Mouse (Mus musculus) limb, embryonic 10.5 days (tissue): ENCODE measurements around the gene Fnip2. TPM values are rescaled to one million over a fixed set of nuclear protein-coding genes. Genes with fewer than 3 reads are reported as not detected.

Experiments
- DNase-seq: peaks from one replicate; pipeline ENCODE4 v3.0.0-alpha.2; 2017; ENCODE audit warnings: low spot score
- H3K27ac ChIP-seq: fragments of 300-500 bp; sonication (generic); 2 replicates; pipeline ENCODE4 v1.5.1; 2016; ENCODE audit warnings: mild to moderate bottlenecking
- H3K27me3 ChIP-seq: fragments of 300-500 bp; sonication (generic); 2 replicates; pipeline ENCODE4 v1.6.1; 2016; ENCODE audit warnings: low read depth, mild to moderate bottlenecking; ENCODE audit not compliant: poor library complexity, severe bottlenecking
- H3K36me3 ChIP-seq: fragments of 300-500 bp; sonication (generic); 2 replicates; pipeline ENCODE4 v1.6.1; 2016; ENCODE audit warnings: mild to moderate bottlenecking, moderate library complexity
- H3K4me1 ChIP-seq: fragments of 300-500 bp; sonication (generic); 2 replicates; pipeline ENCODE4 v1.6.1; 2016
- H3K4me3 ChIP-seq: fragments of 300-500 bp; sonication (generic); 2 replicates; pipeline ENCODE4 v1.5.1; 2016; ENCODE audit warnings: mild to moderate bottlenecking, moderate library complexity
- H3K9me3 ChIP-seq: fragments of 300-500 bp; sonication (generic); replicated peaks from 2 replicates; pipeline ENCODE4 v1.6.1; 2016; ENCODE audit warnings: mild to moderate bottlenecking
- WGBS: fragments of 180-500 bp; shearing (Covaris S2); methylation state at CpG from one replicate; pipeline ENCODE4 v1.1.7; 2016; 5-methylcytosine and 5-hydroxymethylcytosine counted together
- polyA plus RNA-seq: library from polyadenylated mRNA; unstranded; fragments of >200 nt; fragmentation: Nextera tagmentation; extraction: Ambion mirVana; gene quantifications from 2 replicates; pipeline ENCODE4 v1.2.1, GENCODE M21; 2016

Gene Fnip2
- polyA plus RNA-seq, 1 experiment from 2014 or later: 5.2 TPM

DNA sequence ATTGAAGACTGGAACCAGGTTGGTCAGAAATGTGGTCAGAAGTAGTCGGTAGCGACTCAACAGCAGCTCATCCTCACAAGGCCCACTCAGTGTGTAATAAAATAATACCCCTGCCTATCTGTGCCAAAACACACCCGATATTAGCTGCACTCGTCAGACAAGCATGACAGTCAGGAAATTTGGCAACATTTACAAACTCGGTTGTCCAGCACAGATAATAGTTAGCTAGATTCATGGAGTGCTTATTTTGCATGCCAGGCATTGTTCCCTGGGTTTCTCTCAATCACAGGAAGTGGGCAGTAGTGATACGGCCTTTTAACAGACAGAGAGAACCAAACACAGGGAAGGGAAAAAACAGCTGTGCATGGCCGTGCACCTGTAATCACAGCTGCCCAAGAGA lies 30.6 kb downstream of the Fnip2 start:
- Histone ChIP-seq H3K9me3 (no peaks in the 10 kb centered on the region), H3K4me1 (peaks cover 4% of the 10 kb centered on the region), H3K4me3 (no peak overlapping the region), H3K27me3 (no peaks in the 10 kb centered on the region), H3K36me3 (no peaks in the 10 kb centered on the region), H3K27ac (no peak overlapping the region)
- WGBS: 91% methylated on average over 7 of the region's 7 CpGs
- DNase-seq: no peak

DNA sequence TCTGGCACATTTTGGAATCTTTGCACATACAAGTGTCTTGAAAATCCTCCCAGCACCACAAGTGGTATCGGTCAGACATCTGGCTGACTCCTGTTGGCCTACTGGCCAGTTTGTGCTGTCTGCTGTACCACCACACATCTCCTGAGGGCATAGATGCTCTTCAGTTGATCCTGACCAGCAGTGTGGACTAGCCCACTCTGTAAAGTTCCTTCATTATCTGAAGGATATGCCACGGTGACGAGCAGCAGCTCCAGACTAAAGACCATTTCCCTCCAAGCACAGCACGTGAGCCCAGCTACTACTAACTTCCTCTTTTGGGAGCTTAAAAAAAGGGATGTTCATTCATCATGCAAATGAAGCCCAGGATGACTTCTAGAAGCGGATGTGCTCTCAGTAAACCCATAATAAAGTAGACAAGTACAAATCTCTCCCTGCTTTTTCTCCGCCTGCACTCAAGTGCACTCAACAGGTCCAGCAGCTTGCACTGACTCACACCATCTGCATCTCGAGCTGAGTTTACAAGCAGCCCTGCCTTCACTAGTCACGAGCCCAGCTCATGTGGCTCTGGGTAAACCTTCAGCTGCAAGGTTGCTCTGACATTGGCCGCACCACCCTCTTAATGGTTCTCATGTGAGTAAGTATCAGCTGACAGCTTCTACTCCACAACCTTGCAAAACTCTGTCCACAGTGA lies 35.9 kb downstream of the Fnip2 start:
- DNase-seq: no peak
- Histone ChIP-seq H3K4me3 (no peak overlapping the region), H3K9me3 (no peaks in the 10 kb centered on the region), H3K36me3 (no peaks in the 10 kb centered on the region), H3K27ac (no peak overlapping the region), H3K4me1 (peaks cover 18% of the 10 kb centered on the region), H3K27me3 (no peaks in the 10 kb centered on the region)
- whole genome bisulfite sequencing: 71% methylated on average over 9 of the region's 9 CpGs

DNA sequence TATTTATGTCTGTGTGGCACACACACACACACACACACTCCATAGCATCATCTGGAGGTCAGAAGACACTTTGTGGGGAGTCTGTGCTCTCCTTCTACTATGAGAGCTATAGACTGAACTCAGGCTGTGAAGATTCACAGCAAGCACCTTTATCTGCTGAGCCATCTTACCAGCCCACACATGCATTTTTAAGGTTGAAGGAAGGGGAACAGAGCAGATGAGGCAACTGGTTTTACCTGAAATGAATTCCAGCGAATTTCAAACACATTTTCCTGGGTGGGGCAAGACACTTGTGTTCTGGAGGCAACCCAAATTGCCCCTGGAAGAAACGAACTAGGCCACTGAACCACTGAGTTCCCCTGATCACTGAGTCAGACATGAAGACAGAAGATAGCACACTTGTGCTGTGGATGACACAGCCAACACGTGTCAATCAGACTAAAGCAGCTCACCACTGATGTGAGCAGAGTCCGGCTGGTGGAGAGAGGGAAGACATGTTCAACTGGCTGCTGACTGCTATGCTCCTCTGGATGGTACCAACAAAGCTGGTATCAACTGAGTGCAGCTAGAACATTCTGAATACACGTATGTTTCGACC lies 38.0 kb downstream of the Fnip2 start:
- Histone ChIP-seq H3K9me3 (no peaks in the 10 kb centered on the region), H3K36me3 (no peaks in the 10 kb centered on the region), H3K4me3 (no peak overlapping the region), H3K27ac (no peak overlapping the region), H3K27me3 (no peaks in the 10 kb centered on the region), H3K4me1 (peaks cover 24% of the 10 kb centered on the region)
- 83% methylated on average over 6 of the region's 6 CpGs for WGBS
- no peak for DNase-seq

DNA sequence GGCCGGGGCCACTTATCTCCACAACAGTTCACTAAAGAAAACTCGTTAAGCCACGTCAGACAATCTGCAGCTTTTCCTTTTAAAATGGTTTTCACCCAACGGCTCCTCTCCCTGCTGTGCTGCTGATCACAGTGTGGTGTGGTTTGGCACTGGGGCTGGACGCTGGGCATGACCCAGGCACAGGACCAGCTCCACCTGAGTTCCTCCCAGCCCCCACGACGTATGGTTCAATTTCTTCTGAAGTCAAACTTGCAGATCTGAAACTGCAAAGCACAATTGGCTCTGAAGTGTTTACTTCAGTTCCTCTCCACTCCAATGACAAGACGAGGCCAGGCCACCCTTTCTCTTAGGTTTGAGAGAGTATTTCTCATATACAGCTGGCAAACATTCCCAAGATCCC lies 39.1 kb downstream of the Fnip2 start:
- Histone ChIP-seq H3K27me3 (no peaks in the 10 kb centered on the region), H3K36me3 (no peaks in the 10 kb centered on the region)
- WGBS: 69% methylated on average over 8 of the region's 8 CpGs

DNA sequence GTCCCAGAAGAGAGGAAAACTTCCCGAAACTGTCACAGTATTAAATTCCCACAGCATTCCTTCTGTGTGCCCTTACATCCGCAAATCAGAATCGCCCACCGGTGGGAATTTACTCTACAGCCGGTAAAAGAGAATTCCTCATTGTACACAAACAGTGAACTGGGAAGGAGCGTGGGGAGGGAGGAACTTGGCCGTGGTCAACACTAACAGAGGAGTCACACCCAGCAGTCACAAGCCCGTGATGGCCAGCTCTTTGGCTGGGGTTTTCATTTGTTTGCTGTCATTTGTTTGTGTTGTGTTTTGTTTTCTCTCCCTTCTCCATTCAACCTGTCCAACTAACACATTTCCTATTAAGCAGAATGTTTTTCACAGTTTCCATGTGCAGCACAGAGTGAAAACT lies 39.7 kb downstream of the Fnip2 start:
- Histone ChIP-seq H3K36me3 (no peaks in the 10 kb centered on the region), H3K4me3 (no peak overlapping the region), H3K27ac (no peak overlapping the region), H3K9me3 (no peaks in the 10 kb centered on the region), H3K4me1 (peaks cover 24% of the 10 kb centered on the region), H3K27me3 (no peaks in the 10 kb centered on the region)
- WGBS: 89% methylated on average over 8 of the region's 8 CpGs
- DNase-seq: no peak

More for the DNA sequence above, 39.1 kb downstream of the Fnip2 start:
- no peaks in the 10 kb centered on the region for H3K9me3 ChIP-seq
- no peak for DNase-seq
- H3K4me1 ChIP-seq: peaks cover 24% of the 10 kb centered on the region
- no peak overlapping the region for H3K4me3 ChIP-seq
- H3K27ac ChIP-seq: no peak overlapping the region

DNA sequence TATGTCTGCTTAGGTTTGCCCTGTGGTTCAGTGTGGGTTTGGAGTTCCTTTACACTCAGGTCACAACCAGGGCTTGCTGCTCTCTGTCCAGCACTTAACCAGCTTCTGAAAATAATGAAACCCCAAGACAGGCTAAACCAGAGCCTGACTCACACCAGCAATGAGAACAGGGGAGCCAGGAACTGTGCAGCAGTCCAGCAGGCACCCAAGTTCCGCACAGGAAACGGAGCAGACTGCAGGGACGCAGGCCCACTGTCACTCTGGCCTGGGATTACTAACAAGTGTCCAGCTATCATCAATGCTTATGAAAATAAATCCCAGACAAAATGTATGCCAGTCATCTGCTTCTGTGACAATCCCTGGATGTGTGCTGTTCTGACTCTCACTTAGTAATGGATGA lies 40.1 kb downstream of the Fnip2 start:
- H3K36me3 ChIP-seq: no peaks in the 10 kb centered on the region
- no peak for DNase-seq
- H3K4me1 ChIP-seq: peaks cover 24% of the 10 kb centered on the region
- no peak overlapping the region for H3K27ac ChIP-seq
- no peak overlapping the region for H3K4me3 ChIP-seq
- H3K27me3 ChIP-seq: no peaks in the 10 kb centered on the region
- H3K9me3 ChIP-seq: no peaks in the 10 kb centered on the region
- 92% methylated on average over 3 of the region's 3 CpGs for WGBS

DNA sequence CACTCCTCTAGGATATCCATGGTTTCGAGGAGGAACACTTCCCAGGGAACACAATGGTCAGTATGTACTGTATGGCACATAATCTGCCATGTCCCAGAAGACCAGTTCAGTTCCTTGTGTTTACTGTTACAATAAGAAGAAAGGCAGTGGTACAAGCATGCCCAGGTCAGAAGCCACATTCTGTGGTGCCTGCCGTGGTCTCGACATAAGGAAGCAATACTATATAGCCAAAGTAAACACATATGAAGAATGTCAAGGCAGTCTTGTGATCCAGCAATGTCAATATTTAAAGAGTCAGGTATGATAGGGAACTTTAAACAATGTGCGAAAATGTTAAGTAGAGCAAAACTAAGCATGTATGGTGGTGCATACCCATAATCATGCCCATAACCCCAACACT lies 44.2 kb downstream of the Fnip2 start:
- no peak for DNase-seq
- H3K27ac ChIP-seq: no peak overlapping the region
- H3K9me3 ChIP-seq: no peaks in the 10 kb centered on the region
- WGBS: 95% methylated on average over 4 of the region's 4 CpGs
- H3K27me3 ChIP-seq: no peaks in the 10 kb centered on the region
- peaks cover 28% of the 10 kb centered on the region for H3K4me1 ChIP-seq
- no peak overlapping the region for H3K4me3 ChIP-seq
- no peaks in the 10 kb centered on the region for H3K36me3 ChIP-seq

DNA sequence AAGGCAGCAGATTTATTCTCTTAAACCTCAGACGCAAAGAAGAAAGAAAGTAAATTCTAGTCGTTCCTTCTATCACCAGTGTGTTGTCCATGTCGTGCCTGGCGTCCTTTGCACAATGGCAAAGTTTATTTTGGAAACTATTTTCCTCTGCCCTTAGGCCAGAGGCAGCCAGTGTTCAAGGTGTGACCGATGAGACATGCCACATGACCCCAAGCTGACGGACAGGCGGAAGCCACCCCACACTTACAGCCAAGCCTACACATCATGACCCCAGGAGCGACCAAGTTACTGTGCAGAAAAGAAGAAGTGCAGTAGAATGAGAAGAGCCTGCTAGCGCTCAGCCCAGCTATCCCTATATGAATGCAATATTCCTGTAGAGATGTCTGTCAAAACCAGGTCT lies 47.7 kb downstream of the Fnip2 start:
- Histone ChIP-seq H3K9me3 (no peaks in the 10 kb centered on the region), H3K27me3 (no peaks in the 10 kb centered on the region)
- WGBS: 66% methylated on average over 9 of the region's 9 CpGs

DNA sequence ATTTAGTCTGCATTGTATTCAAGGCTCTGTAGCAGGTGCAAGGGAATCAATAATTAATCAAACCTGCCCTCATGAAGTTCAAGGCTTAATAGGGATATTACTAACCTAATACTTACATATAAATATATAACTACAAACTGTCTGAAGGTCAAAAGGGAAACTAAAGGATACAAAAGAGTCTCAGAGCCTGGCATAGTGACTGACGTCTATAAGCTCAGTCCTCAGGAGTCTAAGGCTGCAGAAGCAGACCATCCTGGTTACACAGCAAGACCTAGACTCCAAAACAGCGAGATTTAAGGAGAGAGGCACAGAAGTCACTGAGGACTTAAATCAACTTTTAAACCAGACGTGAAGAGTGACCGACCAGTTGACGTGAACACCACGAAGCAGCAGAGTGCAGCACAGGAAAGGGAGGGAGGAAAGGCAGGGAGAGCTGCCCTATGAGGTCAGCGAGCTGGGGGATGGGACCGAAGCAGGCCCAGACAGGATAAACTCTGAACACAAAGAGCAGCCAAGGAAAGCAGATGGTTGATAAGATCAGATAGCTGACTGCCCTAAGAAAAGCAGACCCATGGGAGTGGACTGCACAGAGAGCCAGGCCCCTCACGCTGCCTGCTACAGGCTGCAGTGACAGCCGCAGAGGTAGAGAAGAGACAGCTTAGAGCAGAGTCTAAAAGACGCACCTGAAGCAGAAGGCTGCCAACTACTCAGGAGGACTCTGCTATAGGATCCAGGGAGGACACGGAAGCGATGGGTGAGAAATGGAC lies 48.7 kb downstream of the Fnip2 start:
- H3K4me3 ChIP-seq: no peak overlapping the region
- peak overlapping the region; percentile 61 for H3K27ac ChIP-seq
- no peaks in the 10 kb centered on the region for H3K36me3 ChIP-seq
- no peaks in the 10 kb centered on the region for H3K27me3 ChIP-seq
- H3K4me1 ChIP-seq: peaks cover 30% of the 10 kb centered on the region
- no peaks in the 10 kb centered on the region for H3K9me3 ChIP-seq
- WGBS: 33% methylated on average over 13 of the region's 13 CpGs
- DNase-seq: no peak

More for the DNA sequence above, 47.7 kb downstream of the Fnip2 start:
- Histone ChIP-seq H3K36me3 (no peaks in the 10 kb centered on the region), H3K27ac (peak overlapping the region; percentile 61; the same call in 1 of the 2 replicates), H3K4me1 (peaks cover 31% of the 10 kb centered on the region), H3K4me3 (no peak overlapping the region)
- no peak for DNase-seq

DNA sequence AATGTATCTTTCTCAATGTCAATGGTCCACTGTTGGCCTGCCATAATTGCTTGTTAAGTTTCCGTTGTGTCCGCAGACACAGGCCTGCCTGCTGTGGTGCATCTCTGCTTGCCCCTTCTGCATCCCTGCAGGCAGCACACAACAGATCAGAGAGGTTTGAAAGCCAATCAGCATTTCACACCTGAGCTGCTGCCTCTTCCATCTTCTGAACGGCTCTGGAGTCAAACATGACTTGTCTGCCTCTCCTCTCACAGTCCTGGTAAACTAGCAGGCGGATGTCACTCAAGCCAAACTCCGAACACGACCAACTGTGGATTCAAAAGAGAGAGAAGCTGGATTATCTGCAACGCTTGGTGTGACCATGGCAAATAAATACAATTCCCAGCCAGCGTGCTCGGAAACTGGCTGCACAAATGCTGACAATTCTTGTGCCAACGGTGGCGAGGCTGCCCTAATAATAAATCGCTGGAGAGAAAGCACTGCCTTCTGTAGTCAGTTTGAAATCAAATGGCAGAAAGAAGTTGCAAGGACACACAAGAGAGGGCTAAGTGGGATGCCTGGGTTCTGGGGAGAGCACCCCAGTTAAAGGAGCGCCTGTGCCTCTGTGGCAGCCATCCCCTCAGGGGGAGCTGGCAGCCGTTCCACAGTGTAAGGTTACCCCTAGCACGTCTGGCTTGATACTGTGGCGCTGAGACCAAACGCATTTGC lies 49.6 kb downstream of the Fnip2 start:
- no peak for DNase-seq
- no peaks in the 10 kb centered on the region for H3K36me3 ChIP-seq
- H3K4me1 ChIP-seq: peaks cover 30% of the 10 kb centered on the region
- 66% methylated on average over 17 of the region's 17 CpGs for WGBS
- H3K4me3 ChIP-seq: no peak overlapping the region
- no peak overlapping the region for H3K27ac ChIP-seq
- no peaks in the 10 kb centered on the region for H3K27me3 ChIP-seq
- no peaks in the 10 kb centered on the region for H3K9me3 ChIP-seq

DNA sequence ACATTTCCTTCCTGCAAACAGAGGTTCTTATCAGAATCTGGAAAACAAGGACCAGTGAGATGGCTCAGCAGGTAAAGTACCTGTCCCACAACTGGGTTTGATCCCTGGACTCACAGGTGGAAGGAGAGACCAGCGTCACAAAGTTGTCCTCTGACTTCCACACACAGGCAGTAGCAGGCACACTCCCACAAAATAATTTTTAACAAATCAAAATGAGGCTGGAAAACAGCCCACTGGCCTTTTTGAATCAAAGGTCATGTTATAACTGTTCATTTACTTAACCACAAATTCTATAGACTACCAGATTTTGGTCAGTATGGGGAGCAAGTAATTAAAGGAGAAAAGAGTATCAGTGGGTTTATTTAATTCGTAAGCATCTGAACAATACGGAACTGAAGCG lies 50.6 kb downstream of the Fnip2 start:
- H3K27ac ChIP-seq: no peak overlapping the region
- no peak overlapping the region for H3K4me3 ChIP-seq

DNA sequence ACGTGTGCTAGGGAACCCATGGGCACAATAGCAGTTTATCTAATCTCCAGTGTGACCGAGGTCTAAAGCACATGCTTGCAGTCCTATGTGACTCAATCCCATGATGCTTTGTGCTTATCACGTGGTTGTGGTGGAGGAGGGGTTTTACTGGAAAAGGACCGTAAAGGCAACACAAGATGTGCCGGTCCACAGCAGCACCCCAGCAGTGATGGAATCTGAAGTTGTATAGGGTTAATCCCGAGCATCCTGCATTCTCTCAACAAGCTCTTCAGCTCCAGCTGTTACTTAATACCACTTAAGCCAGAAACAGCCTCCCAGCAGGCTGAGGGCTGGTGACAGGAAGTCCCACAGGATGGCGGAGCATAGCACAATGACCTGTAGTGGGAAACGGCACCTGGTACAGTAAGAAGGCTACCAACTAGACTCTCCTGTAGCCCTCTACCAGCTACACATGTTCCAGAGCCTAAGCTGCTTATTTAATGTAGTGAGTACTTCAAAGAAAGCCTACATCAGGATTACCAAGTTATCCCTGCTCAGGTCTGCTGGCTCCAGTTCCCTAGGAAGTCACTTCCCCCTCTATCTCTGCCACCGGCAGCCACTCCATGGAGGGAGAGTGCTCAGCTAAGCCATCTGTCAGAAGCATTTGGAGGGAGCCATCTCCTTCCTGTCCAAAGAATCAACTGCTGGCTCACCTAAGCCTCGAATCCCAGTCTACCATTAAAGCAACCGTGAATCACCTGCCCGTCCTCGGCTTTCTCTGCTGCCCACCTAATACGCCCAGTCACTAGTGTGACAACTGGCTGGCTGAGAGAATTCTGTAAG lies 51.3 kb downstream of the Fnip2 start:
- Histone ChIP-seq H3K36me3 (no peaks in the 10 kb centered on the region), H3K4me1 (peaks cover 30% of the 10 kb centered on the region), H3K27ac (no peak overlapping the region), H3K27me3 (no peaks in the 10 kb centered on the region), H3K4me3 (no peak overlapping the region), H3K9me3 (no peaks in the 10 kb centered on the region)
- 79% methylated on average over 14 of the region's 14 CpGs for WGBS
- DNase-seq: no peak

More for the DNA sequence above, 50.6 kb downstream of the Fnip2 start:
- DNase-seq: no peak
- H3K27me3 ChIP-seq: no peaks in the 10 kb centered on the region
- H3K4me1 ChIP-seq: peaks cover 30% of the 10 kb centered on the region
- WGBS: 91% methylated on average over 4 of the region's 4 CpGs
- no peaks in the 10 kb centered on the region for H3K36me3 ChIP-seq
- no peaks in the 10 kb centered on the region for H3K9me3 ChIP-seq
